Mouse (Mus musculus) right cerebral cortex, adult 2 months (tissue): ENCODE measurements around the gene Sertad2.

Source experiments
- DNase-seq, 2 experiments: peaks; one replicate each; pipeline ENCODE4 v3.0.0; 2021 to 2022; ENCODE audit warnings: low spot score in 2 of 2

Sertad2 gene

DNA sequence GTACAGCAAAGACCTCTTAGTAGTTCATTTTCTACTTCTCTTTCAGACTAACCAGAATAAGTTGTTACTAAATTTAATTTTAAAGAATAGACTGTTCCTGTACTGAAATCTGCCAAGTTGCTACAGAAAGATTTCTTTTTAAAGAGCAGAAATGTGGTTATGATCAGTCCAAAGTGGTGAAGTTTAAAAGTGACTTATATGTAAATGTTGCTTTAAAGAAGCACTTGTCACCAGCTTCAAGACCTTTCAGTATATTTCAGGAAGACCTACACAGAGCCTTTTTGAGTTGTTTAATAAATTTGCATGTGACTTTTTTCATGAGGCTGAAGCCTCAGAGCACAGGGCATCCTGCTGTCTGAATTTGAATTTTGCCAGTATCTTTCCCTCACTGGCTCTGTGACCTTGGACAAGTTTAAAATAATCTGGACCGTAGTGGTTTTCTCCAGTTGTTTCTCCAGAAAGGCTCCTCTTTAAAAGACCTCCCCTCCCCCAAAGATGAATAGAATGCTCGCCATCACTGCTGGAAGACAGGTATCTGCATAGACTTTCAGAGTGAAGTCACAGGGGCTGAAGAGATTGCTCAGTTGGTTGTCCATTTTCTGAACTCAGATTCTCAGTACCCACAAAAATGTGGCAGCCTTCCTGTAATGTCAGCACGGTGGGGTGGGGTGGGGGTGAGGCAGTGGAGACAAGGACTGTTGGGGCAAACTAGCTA lies 1.9 kb downstream of the Sertad2 start:
- no peak for DNase-seq

DNA sequence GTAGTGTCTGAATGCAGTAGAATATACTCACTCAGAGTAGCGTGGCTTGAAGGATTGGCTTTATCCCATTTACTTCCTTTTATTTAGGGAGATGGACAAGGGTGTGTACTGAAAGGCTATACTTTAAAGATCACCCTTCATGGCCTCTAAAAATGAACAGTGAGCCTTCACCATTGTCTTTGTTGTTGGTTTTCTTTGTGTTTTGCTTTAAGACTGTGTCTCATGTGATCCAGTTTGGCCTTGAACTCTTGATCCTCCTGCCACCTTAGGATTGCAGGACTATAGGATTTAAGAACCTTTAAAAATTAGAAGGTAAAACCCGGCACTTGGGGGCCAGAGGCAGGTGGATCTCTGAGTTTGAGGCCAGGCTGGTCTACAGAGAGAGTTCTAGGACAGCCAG lies 6.4 kb downstream of the Sertad2 start:
- no peak for DNase-seq

DNA sequence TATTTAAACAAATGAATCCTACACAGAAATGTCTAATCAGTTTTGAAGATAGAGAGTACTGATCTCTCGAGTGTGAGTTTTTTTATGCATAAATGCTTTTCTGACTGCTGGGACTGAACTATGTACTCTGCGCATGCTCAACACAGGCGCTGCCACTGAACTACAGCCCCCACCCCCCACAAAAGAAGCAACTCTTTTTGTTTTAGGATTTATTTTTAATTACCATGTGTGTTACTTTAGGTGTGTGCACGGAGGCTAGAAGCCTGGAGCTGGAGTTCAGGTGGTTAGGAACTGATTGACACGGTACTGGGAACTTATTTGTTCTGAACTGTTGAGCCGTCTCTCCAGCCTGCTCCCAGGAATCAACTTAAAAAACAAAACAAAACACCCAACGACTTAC lies 7.1 kb downstream of the Sertad2 start:
- no peak for DNase-seq

DNA sequence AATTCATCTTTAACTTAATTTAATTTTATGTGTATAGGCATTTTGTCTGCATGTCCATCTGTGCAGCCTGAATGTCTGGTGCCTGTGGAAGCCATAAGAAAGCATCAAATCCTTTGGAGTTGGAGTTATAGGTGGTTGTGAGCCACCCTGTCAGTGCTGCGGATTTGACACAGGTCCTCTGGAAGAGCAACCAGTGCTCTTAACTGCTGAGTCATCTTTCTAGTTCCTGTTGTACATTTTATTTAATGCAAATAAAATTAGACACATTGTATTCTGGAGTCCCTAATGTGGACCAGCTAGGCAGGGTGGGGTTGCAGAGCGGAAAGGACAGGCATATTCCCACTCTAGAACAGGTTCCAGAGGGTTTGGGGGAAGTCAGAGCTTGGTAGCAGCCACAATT lies 9.0 kb downstream of the Sertad2 start:
- DNase-seq = no peak

DNA sequence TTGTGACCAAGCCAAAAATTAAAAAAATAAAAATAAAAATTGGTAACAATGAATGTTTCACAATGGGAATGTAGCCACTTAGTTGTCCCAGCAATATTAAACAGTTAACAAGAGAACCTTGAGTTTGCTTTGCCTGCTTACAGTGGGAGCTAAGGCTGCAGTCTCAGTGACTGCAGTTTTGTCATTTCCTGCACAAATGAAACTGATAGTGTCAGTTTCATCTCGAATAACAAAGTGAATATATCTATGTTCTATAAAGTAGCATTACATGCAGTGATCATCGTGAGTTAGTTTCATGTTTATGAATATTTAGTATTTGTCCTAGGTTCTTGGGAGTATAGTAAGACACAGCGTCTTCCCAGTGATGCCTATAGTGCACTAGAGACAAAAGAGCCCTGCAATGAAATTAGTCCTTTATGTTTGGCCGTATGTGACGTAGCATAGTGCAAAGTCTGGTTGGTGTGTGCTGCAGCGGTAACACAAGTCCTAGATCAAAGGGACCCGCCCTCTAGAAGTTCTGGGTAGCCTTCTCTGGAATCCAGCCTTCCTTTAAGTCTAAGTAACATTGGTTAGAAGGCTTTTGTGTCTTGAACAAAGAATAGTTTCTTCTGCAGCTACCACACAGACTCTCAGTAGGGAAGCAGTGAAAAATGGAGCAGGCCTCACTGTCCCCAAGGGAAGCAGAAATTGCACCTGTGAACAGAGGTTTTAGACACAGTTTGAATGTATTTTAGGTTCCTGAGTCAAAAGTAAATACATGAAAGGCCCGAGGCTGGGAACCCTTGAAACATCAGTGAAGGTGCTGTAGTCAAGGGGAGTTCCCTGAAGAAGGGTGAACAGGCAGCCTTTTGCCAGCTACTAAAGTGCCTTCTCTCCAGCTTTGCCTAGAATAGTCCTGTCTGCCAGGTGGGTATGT lies 10.0 kb downstream of the Sertad2 start:
- no peak for DNase-seq

DNA sequence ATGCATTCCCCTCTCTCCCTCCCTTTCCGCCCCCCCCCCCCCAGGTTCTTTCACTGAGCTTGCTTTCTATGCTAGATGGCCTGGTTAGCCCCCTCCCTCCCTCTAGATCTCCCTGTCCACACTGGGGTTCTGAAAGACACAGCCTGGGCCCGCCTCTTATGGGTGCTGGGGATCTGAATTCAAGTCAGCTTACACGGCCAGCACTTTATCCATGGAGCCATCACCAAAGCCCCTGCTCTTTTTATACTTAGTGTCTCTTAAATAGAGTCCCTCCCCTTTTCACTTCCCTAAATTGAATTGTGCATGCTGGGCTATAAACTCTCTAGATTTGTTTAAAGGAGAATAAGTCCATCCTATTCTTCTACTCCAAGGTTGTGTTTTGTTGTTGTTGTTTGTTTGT lies 12.6 kb downstream of the Sertad2 start:
- no peak for DNase-seq

DNA sequence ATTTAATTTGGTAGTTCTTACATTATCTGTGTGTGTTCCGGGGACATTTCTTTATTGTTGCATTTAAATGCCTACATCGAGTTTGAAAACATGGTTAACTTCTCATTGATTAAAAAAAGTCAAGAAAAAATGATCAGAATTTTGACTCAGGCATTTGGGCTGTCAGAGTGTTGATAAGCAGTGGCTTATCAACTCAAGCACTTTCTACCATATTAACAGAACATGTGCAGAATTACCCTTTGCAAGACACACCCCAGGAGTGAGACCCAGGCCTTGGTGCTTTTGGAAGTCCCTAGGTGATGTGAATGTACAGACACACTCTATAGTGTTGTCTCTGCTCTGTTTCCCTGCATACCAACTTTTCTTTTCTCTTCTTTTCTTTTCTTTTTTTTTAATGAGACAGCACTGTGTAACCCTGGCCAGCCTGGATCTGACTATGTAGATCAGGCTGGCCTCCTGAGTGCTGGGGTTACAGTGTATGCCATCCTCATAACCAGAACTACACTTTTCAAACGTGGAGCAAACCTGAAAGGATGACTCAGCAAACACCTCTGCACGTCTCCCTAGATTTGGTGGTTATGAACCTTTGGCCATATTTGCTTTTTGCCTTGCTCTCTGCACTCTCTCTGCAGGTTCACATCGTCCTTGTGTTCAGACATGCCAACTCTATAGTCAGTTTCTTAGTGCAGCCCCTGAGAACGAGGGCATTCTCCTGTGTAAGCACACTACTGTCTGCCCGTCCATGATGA lies 13.3 kb downstream of the Sertad2 start:
- no peak for DNase-seq

DNA sequence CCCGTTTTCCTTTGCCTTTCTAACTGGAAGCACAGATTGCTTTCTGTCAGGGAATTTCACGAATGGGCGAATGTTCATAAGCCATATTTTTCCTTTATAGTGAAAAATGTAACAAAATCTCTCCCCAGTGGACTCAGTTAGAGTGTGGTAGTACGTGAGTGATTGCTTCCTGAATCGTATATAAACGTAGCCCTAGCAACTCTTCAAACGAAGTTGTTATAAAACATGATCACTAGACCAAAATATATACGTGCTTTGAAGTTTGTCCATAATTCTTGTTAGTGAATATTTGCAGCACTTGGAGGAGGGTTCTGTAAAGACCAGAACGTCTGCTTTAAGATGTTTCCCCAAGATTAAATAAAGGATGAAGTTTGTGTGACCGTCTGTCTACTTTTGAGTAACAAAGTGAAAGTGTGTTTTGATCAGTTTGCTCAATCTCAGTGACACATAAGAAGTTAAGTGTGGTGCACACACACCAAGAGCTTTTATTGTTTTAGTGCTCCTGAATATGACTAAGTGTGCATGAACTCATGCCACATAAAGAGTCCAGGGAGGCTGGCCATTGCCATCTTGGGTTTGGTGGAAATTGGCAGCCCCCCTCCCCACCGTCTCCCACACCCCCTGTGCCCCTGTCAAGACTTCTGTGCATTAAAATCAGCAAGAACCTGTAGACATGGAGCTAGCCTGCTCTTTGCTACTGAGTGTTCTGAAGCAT lies 16.3 kb downstream of the Sertad2 start:
- DNase-seq = no peak

DNA sequence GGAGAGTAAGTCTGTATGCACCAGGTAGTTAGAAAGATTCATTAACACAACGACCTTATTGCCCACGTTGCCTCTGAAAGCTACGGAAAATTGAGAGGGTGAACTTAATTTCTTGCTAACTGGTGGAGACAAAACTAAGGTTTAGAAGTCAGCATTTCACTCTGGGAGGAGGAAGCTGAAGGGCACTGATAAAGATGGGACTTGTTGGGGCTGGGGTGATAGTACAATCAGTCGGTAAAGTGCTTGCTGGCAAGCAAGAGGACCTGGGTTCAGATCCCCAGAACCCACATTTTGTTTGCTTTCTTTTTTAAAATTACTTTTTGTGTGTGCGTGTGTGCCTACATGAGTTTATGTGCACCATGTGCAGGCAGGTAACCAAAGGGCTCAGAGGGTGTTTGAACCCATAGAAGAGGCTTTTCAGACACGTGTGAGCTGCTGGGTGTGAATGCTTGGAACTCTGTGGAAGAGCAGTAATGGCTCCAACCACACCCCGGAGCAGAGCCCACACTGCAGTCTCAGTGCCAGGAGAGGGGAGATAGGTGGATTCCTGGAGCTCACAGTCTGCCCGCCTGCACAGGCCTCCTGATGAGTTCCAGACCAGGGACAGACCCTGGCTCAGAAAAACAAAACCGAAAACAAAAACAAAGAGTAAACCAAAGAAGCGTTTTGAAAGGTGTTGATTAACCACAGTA lies 17.0 kb downstream of the Sertad2 start:
- DNase-seq = no peak

DNA sequence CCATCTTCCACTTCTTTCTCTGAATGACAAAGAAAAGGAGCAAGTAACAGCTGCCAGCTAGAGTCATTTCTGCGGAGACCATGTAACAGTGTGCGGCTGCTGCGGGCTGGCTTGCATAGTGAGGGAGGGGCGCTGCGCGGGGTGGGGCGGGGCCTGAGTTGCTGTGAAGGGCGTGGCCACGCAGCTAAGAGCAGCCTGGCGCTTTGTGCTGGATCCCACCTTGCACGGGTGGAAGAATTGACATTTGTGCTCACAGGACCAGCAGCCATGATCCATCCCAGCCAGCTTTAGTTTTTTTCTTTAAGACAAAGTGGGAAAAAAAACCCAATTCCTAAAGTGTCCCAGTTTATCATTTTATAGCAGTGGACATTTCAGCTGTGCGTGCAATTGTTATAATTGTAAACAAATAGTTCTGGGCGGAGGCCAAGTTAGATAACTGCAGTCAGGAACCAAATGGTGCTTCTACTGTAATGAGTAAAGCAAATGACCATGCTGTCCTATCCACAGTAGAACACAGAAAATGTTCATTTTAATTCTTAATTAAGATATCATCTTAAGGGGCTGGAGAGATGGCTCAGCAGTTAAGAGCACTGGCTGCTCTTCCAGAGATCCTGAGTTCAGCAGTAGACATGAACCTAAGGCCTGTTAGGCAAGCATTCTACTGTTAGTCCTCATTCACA lies 18.4 kb downstream of the Sertad2 start:
- no peak for DNase-seq

DNA sequence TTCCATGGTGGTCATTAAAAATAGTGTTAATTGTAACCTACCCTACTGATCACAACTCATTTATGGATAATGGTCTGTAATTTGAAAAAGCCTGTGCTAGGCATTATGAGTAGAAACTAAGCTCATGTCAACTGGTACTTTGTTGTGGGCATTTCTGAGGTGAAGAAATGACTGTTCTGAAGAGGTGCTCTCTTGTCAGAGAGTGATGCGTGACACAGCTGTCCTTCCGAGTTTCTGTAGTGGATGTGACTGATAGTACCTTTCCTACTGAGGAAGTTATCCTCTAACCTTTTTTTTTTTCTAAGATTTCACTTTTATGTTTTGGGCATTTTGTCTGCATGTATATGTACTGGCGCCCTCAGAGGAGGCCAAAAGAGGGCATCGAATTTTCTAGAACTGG lies 22.0 kb downstream of the Sertad2 start:
- DNase-seq = no peak

DNA sequence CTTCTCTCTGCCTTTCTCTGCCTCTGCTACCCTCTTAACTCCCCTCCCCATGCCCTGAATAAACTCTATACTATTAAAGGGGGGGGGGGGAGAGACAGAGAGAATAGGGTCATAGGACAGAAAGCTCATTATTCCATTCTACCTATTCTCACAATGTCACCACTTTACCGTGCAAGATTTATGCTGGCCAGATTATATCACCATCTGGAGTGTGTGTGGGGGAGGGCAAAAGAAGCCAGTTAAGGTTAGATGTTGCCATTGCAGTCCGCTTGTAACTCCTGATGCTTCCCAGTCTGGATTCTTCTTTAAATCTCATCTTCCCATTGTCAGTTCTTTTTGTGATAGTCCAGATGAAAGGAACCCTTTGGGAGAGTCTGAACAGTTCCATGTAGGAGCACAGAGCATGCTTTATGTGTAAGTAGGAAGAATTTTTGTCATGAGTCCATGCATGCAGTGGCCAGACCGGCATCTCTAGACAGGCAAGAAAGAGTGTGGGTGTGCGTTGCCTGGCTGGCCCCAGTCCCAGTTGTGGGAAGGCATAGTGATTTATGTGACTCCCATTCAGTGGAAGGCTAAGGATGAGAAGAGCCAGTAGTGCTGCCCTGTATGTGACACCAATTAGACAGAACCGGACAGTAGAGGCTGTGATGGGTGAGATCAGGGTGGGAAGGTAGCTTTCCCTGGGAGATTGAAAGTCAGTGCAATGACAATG lies 28.8 kb downstream of the Sertad2 start:
- peak; percentile 43 to 63 for DNase-seq

DNA sequence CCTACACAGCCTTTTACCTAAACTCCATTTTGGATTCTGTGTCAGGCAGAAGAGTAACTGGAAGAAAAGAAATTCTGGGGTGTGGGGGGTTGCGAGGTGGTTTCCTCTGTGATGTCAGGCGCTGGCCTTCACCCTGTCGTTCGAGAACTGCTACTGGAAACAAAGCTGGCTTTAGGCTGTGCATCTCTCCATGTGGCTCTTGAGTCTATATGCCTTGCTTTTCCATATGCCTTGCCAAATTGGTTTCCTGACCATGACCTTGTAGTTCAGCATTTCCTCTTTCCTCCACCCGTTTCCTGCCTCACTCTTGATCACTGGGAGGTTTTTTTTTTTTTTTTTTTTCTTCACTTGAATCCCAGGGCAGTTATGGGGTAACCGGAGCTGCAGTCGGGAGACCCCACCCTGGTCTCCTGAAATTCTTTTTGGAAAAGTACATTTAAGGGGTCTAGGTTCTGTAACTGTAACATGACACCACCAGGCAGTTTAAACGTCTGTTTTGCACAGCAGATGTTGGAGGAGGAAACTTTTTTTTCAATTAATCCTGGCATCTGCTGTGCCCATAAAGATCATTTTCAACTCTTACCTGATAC lies 33.1 kb downstream of the Sertad2 start:
- DNase-seq = no peak

DNA sequence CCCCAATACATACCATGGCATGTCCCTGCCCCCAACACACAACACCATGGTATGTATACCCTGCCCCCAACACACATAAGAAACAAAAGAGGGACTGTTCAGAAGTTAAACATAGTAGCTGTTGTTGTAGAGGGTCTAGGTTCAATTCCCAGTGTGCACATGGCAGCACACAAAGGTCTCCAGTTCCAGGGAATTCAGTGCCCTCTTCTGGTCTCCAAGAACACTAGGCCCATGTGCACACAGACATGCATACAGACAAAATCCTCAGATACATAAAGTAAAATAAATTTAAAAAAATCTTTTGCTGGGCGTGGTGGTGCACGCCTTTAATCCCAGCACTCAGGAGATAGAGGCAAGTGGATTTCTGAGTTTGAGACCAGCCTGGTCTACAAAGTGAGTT lies 39.7 kb downstream of the Sertad2 start:
- DNase-seq = no peak

DNA sequence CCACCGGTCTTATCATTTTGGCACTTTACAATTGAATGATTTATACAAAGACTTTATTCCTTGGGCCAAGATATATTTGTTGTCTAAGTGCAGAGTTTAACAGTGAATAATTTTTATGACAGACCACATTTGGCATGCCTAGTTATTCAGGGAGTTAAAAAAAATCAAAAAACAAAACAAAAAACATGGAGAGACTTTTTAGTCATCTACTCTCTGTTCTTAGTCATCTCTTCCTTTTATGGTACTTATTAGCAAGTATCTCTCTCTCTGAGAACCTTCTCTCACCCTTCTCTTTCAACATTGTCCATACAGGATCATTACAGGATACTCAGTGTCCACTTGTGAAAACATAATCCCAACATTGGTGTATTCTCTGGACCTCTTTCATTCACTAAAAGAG lies 42.2 kb downstream of the Sertad2 start:
- no peak for DNase-seq

DNA sequence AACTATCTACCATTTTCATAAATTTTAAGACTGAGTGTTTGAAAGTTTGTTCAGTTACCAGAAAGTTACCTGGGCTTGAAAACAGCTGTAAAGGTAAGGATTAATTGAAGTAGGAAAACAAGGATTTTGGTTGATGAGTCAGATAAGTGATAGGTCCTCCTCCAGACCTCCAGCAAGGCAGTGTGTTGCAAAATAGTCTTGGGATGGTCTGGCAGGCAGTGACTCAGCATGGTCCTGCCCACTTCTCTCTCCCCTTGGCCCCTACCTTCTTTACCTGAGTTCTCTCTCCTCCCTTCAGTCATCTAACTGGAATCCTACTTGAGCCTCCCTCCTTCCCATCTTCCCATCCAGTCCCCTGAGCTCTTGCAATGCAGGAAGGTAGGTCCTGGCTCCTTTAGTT lies 43.1 kb downstream of the Sertad2 start:
- DNase-seq = no peak

DNA sequence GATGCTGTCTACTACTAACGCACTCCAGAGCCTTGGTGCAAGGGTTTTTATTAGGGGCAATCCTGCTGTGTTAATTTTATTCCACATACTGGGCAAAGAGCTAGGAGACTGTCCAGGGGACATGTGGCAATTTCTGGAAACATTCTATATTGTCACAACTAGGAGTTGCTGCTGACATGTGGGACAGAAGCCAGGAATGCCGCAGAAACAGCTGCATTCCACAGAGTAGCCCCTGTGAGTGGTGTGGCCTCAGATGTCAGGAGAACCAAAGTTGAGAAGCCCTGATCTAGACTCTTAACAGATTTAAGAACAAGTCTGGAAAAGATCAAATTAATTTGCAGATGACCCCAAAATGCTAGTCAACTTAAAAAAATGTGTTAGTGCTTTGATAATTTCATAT lies 46.3 kb downstream of the Sertad2 start:
- DNase-seq = no peak

DNA sequence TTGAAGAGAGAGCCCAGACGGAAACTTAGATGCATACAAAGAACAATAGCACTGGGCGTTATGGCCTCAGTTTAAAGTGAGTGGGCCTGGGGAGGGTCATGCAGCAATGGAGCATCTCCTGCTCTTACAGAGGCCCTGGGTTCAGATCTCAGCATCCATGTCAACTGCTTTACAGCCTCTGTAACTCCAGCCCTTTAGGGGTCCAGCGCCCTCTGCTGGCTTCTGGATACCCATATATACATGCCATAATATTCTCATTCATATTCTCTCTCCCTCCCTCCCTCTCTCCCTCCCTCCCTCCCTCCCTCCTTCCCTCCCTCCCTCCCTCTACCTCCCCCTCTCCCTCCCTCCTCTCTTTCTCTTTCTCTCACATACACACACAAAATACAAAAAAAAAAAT lies 49.0 kb downstream of the Sertad2 start:
- no peak for DNase-seq
